Mouse (Mus musculus) gonadal fat pad, adult 2 months (tissue): ENCODE data around the gene Kpna1. TPM values are rescaled to one million over a fixed set of nuclear protein-coding genes. Genes with fewer than 3 reads are reported as not detected.

Experiments
- DNase-seq: peaks from one replicate; pipeline ENCODE4 v3.0.0-alpha.2; 2012; ENCODE audit warnings: low read depth
- polyA plus RNA-seq: library from polyadenylated mRNA; depleted of rRNA; stranded (reverse); fragments of >200 nt; gene quantifications from 2 replicates; pipeline ENCODE4 v1.2.3, GENCODE M21; 2012; rRNA removed

Kpna1 gene
- polyA plus RNA-seq, 1 experiment = 9.4 TPM

DNA sequence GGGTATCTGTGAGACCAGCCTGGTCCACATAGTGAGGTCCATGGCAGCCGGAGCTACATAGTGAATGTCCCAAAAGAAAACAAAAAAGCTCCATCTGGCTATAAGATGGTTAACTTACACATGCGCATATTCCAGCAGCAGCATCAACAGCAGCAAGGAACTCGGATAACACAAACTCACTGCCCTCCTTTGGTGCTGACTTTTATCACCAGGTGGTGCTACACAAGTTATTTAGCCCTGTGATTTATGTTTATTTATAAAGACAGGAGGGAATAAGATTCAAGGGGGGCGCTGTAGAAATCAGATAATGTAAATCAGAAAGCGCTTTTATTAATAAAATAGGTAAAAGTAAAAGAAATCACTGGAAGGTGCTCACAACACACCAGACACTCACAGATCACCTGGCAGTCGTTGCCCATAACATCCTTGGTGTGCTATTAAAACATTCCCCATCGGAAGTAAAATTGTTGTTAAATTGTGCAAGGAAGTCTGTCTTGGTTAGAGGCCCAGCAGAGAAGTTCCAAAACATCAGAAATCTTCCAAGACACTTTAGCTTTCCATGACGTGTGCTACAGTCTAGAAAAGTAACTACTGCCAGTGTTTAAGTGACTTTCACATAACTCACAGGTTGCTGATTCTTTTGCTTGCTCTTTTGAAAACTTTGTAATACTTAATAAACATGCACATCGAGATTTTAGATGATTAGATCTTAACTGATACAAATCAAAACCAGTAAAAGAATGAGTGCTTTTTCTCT, 91.4 kb downstream of the Kpna1 start:
- no peak for DNase-seq

- no peak for DNase-seq
Observed at GRCm38 (mm10) chr16:36071071-36071449, 92.5 kb downstream of the Kpna1 start.

GRCm38 (mm10) chr16:36071450-36072379, 93.2 kb downstream of the Kpna1 start, which contains the start of the genes Fam162a and Ccdc58:
Fam162a (minus strand) TSS chr16:36071594.
Ccdc58 (plus strand) TSS chr16:36071685.
- peak; percentile 45 for DNase-seq

DNA sequence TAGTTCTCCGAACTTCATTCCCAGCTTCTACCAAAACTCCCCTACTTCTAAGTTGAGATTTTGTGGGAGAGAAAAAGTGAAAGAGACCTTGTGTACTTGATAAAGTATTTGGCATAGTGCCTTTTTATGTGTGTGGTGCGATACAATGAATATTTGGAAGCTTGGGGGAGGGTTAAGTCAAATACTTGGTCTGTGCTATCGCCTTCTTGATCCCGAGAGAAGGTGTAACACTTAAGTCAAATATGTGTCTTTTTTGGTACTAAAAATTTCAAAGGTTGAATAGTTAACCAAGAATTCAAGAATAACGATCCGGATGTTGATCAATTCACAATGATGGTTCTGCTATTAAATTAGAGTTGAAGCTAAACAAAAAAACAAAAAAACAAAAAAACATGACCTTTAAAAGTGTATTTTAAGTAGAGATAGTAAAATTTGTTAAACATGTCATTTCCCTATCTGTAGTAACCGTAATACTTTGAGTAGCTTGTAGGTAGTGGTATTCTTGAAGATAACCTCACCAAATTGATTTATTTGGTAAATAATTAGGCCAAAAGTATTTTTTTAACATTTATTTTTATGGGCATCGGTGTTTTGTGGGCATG, 94.0 kb downstream of the Kpna1 start:
- DNase-seq = no peak

DNA sequence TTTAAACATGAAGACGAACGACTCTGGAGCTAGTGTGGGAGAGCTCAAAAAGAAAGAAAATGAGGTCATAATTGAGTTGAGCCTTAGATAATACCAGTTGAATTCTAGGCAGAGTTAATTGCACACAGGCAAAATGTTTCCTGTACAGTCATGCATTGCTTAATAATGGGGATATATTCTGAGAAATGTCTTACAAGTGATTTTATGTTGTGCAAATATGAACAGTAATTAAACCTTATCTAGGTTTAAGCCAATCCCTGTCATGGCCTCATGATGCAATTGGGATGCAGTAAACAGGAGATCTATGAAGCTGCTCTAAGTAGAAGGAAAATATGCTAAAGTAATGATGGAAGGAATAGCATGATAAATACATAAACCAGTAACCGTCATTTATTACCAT, 96.2 kb downstream of the Kpna1 start:
- DNase-seq = no peak

- no peak for DNase-seq
Observed at GRCm38 (mm10) chr16:36079916-36080315, 101.4 kb downstream of the Kpna1 start.

Other genes with a start within 250 kb of the Kpna1 start
- gene Dirc2, start 209.4 kb upstream of the Kpna1 start, polyA plus RNA-seq = 28.3 and 31.0 TPM in 2 replicates
- gene Hspbap1, start 208.4 kb upstream of the Kpna1 start, polyA plus RNA-seq = 5.1 and 6.4 TPM in 2 replicates
- gene Parp14, start 107.2 kb upstream of the Kpna1 start, polyA plus RNA-seq = 3.5 and 5.0 TPM in 2 replicates
- gene Parp9, start 40.3 kb upstream of the Kpna1 start, polyA plus RNA-seq = 7.3 and 10.4 TPM in 2 replicates
- gene Dtx3l, start 39.6 kb upstream of the Kpna1 start, polyA plus RNA-seq = 6.3 and 7.1 TPM in 2 replicates
- 2.8 and 2.9 TPM in 2 replicates for gene Wdr5b, start 62.4 kb downstream of the Kpna1 start, polyA plus RNA-seq
- 41.6 and 64.5 TPM in 2 replicates for gene Fam162a, start 92.8 kb downstream of the Kpna1 start, polyA plus RNA-seq
- 8.0 and 10.9 TPM in 2 replicates for gene Ccdc58, start 92.9 kb downstream of the Kpna1 start, polyA plus RNA-seq
- gene Csta1, start 152.5 kb downstream of the Kpna1 start, polyA plus RNA-seq = 0.05 TPM in 1 of 2 replicates, not detected in the other
- not detected in 2 replicates for gene Stfa2l1, start 178.1 kb downstream of the Kpna1 start, polyA plus RNA-seq
- not detected in 2 replicates for gene Gm5483, start 205.5 kb downstream of the Kpna1 start, polyA plus RNA-seq
- gene Gm5416, start 231.7 kb downstream of the Kpna1 start, polyA plus RNA-seq = not detected in 2 replicates
- 0.20 TPM in 1 of 2 replicates, not detected in the other for gene 2010005H15Rik, start 242.7 kb downstream of the Kpna1 start, polyA plus RNA-seq